Mouse (Mus musculus): ENCODE measurements at regions not wholly inside any gene's neighbourhood (a gene's known extent, or its start where the extent isn't known, plus 50 kb on each side); places are given as distances from the start of the nearest gene placed in this dataset.

GRCm38 (mm10) chr8:78018430-78019180 is 194.5 kb upstream of the Ttc29 start:
- DNase-seq: no peak

- no peak for DNase-seq
These were observed 191.6 kb upstream of the Ttc29 start for GRCm38 (mm10) chr8:78021473-78021872.

GRCm38 (mm10) chr8:78022986-78023385 is 190.1 kb upstream of the Ttc29 start:
- no peak for DNase-seq

DNA sequence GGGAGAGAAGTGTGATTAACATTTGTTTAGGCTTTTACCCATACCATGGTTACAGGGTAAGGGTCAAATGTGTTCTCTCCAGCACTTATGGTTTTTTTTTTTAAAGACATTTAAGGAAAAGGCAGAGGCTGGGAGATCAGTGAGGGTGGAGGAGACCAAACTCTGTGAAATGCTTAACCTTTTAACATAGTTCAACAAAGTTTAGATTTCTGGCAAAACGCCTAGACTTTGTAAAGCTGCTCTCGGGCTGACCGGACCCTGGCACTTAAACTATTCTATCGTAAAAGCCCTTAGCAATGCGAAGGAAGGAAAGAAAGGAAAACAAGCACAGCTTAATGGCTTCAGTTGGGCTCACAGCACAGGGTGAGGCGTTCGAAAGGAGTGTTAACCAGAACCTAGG is 189.6 kb upstream of the Ttc29 start:
- peak; percentile 25 to 58 for DNase-seq

GRCm38 (mm10) chr8:78023936-78024335 is 189.2 kb upstream of the Ttc29 start:
- DNase-seq: no peak

GRCm38 (mm10) chr8:78024964-78025363 is 188.1 kb upstream of the Ttc29 start:
- DNase-seq: peak; percentile 12 to 62

DNA sequence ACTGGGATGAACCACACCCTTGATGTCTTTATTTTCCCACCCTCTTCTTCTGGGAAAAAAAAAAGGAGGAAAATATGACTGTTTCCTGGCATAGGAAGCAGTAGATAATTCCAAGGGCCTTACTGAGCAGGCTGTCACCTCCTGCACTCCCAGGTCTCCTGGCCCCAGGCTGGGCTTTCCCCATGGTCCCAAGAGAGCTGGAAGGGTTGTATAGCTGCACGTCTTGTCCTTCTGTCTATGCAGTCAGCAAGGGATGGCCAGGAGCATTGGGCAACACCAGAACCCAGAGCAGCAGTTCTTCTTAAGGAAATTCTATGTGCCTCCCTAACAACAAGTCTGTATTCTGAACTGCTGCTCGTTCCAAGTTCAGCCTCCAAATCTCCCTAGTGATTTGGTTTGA is 185.7 kb upstream of the Ttc29 start:
- no peak for DNase-seq

- DNase-seq: no peak
These were observed 184.2 kb upstream of the Ttc29 start for GRCm38 (mm10) chr8:78028928-78029327.

GRCm38 (mm10) chr8:78031811-78032210 is 181.3 kb upstream of the Ttc29 start:
- no peak for DNase-seq

- DNase-seq: no peak
These were observed 178.4 kb upstream of the Ttc29 start for GRCm38 (mm10) chr8:78034687-78035086.

DNA sequence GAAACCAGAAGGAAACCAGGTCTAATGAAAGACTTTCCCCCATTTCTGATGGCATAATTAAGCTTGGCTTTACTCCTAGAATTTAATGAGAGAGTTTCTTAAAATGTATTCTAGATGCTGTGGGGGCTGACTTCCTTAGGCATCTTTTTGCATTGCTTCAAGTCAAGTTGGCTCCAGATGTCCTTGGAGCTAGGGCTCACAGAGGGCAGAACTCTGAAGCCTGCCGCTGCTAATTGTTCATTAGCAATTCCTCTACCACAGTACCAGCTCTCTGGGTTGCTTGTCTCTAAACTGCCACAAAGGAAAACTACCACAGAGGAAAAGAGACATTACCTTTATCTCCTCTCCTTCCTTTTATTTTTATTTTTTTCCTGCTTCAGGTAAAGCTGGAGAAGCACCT is 175.9 kb upstream of the Ttc29 start:
- DNase-seq: no peak

DNA sequence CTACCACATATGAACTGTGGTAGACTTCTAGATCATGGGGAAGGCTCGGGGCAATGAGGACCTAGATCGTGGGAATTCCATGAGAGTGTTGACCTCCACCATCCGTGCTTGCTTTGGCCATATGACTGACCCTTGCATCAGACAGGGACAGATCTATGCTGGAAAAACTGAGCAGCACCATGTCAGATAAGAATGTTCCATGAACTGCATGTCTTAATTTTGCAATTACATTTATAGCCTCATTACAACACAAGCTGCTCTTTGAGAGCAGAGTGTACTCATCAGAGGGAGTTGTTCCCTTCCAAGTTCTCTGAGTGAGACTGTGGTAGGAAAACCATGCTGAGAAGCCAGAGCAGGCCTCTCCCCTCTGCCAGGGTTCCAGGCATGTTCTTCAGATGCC is 166.4 kb upstream of the Ttc29 start:
- peak in 1 of 2 experiments; percentile 30 for DNase-seq

DNA sequence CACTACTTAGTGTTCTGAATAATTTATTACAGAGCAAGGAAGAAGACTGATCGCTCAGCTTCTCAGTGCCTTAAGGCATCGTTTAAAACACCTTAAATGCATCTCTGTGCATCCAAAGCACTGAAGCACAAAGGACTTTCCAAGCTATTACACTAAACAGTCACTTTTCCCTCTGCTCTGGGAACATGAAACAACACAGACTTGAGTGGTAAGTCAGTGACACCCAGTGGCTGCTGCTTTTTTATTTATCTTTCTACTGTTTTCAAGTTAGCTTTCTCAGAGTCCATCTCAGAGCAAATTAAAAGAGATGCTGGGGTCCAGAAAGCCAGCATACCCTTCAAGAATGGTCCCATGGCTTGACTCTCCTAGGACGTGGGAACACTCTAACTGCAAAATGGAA is 162.3 kb upstream of the Ttc29 start:
- no peak for DNase-seq

- DNase-seq: no peak
These were observed 158.7 kb upstream of the Ttc29 start for GRCm38 (mm10) chr8:78054435-78054834.

DNA sequence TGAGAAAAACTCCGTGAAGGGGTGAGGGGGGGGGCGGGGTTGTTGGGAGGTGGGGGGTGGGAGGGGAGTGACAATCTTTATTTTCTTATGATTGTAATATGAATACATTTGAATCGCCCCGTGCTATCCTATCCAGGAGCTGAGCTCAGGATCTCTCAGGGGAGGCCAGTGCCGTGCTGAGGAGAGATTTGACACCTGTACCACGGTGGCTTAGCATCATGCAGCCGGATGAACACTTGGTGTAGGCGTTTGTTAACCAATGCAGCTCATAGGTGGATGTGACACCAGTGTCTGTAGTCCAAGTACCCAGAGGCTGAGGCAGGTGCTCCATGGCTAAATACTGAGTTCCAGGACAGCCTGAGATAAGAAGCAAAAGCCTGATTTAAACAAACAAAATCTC is 158.2 kb upstream of the Ttc29 start:
- DNase-seq: no peak

DNA sequence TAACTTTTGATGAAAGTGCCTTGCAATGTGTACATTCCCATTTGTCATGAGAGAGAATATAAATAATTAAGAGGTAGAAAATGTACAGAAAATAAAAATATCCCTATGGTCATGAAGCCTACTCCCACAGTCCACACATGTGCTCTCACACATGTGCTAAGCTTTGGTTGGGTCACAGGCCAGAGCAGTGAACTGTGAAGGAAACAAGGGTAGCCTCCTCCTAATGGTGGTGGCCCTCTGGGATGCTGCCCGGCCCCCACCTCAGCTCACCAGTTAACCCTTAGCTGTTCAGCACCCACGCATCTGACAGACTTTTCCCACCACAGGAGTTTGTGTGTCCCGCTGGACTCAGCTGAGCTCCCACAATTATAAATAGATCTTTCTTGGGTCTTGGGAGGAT is 157.6 kb upstream of the Ttc29 start:
- no peak for DNase-seq

- no peak for DNase-seq
These were observed 155.7 kb upstream of the Ttc29 start for GRCm38 (mm10) chr8:78057357-78057756.

- DNase-seq: no peak
These were observed 151.0 kb upstream of the Ttc29 start for GRCm38 (mm10) chr8:78061827-78062719.

DNA sequence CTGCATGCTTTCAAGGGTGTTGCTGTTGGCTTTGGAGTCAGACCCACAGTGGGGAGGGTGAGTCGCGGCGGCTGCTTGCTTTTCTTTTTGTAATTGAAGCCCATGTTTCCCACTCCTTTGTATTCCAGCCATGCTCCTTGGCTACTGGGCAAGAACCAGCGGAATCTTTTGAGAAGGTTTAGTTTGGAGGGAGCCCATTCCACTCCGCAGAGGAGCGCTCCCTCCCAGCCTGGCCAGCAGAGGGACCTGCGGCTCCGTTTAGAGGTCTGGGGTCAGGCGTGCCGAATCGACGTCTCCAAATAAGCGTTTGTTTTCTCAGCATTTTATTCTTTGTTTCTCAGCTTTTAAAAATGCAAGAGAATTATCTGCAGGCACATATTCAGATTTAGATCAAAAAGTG is 149.6 kb upstream of the Ttc29 start:
- DNase-seq: peak; percentile 69 to 77

DNA sequence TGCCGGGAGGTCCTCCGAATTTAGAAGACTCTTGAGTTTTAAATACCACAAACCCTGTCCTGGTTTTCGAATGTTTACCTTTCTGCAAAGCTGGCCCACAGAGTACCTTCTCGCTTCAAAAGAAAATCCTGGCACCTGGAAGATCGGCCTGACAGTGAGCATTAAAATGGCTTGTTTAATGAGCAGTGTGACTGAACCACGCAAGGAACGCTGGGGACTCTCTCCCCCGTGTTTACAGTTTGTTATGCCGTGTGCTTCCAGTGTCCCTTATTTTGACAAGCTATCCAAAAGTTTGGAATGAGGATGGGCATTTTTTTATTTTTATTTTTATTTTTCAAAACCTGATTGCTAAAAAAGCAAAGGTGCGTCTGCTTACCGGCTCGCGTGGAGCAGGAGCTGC is 148.9 kb upstream of the Ttc29 start:
- no peak for DNase-seq

- DNase-seq: no peak
These were observed 147.1 kb upstream of the Ttc29 start for GRCm38 (mm10) chr8:78065890-78066493.

GRCm38 (mm10) chr8:78068087-78068910 is 144.8 kb upstream of the Ttc29 start:
- DNase-seq: no peak

- DNase-seq: no peak
These were observed 139.3 kb upstream of the Ttc29 start for GRCm38 (mm10) chr8:78073821-78074220.
